Mouse (Mus musculus): ENCODE results near the gene Lias.
A peak's percentile ranks its signal among the peaks of the same experiment; 100 is the strongest.

Gene Lias

DNA sequence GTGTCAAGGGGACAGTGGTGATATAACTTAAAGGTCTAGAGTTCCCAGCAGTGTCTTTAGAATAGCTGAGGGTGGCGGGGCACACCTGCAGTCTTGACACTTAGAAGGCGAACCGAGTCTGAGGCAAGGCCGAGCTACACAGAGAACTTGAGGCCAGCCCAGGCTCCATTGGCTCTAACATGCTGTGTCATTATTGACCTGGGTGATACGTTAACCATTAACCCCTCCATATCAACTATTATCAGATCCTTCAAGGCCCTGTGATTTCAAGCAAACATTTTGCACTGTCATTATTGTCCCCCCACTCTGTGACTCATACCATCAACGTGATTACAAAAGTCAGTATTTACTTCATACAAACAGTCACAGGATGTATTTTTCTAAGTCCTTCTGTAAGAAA lies 32.9 kb downstream of the Lias start:
- DNase-seq (ENCODE audit: extremely low read depth, low read depth): no peak

DNA sequence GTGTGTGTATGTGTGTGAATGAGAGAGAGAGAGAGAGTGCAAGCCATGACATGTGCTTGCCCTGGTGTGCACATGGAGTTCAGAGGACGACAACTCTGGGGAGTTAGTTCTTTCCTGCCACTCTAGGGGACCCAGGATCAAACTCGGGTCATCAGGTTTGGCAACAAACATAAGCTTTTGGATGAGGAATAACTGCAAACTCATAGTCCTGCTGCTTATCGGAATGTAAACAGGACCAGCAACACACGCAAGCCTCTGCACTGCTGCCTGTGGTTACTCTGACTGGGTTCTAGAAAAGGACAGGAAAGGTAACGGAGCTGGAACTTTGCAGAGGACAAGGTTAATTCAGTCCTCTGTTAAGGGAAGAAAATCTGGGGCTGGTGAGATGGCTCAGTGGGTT lies 34.0 kb downstream of the Lias start:
- no peak for DNase-seq (ENCODE audit: extremely low read depth, low read depth)

DNA sequence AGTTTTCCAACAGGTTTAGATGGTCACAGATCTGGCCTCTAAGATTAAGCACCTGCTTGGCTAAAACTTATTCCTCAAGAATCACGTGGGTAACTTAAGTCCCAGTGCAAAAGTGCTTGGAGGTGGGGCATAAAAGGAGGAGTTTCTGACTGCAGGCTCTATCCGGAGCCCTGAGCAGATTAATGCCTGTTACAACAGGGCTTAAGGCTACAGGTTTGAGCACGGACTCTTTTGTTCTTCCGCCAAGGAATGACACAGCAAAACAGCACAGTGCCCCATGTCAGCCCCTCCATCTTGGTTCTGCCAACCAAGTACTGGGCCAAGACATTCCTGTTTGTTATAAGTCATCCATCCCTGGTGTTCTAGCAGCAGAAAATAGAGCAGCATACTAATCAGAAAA lies 37.0 kb downstream of the Lias start:
- no peak for DNase-seq (ENCODE audit: extremely low read depth, low read depth)

DNA sequence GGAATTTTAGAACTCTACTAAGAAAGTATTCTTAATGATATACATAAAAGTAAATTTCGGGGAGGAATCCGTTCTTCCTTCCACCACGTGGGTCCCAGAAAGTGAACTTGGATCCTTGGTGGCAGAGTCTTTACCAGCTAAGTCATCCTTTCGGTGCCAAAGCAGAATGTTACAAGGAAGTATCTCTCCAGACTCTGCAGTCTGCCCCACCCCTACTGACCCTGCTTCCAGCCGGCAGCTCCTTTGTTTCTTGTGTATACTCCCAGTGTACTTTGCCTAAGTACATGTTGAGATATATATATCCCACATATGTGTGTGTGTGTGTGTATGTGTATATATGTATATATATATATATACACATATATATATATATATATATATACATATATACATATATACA lies 38.1 kb downstream of the Lias start:
- DNase-seq (ENCODE audit: extremely low read depth, low read depth): no peak

DNA sequence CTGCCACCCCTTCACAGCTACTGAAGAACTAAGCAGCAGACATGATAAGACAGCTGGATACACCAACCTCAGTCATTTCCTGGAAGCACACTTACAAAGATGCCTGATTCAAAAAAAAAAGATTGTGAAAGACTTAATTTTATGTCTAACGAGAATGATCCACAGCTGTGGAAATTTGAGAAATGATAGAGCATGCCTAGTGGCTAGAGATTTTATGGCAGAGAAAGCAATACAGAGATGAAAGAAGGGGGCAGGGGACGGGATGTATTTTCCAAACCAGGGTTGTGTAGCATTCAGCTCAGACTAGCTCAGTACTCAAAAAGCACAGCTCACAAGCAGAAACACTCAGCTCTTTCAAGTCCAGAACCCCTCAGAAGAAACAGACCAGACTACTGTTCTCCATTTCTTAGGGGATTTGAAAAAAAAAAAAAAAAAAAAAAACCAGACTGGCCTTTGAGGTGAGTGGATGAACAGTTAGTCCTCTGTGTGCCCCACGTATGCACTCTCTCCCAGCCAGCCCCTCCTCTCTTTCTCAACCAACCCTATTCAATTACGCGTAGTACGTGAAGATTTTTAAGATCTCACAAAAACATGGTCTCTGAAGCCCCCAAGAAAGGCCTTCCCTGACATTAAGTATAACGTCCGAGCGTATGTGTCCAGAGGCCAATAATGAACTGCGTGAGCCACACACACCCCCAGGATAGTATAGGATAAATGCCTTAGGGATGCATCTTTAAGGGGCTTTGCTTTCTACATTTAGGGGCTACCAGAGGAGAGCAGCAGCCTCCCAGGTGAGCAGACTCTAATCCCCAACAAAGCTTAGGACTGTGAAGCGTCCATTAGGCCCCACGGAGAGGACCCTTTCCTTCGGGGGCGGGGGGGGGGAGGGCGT lies 43.4 kb downstream of the Lias start:
- DNase-seq (ENCODE audit: extremely low read depth, low read depth): peak; percentile 8

DNA sequence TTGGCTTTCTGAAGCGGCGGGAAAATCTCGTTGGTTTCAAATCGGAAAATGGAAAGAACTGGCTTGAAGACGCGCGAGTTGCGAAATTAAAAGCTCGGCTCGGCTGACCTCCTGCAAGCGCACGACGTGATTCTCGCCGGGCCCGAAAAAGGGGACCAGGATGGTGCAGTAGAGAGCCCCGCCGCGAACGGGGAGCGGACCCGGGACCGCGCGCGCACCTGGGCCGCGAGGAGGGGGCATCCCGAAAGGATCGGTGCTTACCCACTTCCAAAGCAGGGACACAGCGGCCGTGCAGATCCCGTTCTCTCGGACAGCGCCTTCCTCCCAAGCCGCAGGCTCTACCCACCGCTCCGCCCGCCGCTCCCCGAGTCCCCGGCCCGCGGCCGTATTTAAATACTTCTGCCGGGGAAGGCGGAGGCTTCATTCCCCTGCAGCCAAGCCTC lies 44.1 kb downstream of the Lias start:
- DNase-seq (ENCODE audit: extremely low read depth, low read depth): peak; percentile 9

DNA sequence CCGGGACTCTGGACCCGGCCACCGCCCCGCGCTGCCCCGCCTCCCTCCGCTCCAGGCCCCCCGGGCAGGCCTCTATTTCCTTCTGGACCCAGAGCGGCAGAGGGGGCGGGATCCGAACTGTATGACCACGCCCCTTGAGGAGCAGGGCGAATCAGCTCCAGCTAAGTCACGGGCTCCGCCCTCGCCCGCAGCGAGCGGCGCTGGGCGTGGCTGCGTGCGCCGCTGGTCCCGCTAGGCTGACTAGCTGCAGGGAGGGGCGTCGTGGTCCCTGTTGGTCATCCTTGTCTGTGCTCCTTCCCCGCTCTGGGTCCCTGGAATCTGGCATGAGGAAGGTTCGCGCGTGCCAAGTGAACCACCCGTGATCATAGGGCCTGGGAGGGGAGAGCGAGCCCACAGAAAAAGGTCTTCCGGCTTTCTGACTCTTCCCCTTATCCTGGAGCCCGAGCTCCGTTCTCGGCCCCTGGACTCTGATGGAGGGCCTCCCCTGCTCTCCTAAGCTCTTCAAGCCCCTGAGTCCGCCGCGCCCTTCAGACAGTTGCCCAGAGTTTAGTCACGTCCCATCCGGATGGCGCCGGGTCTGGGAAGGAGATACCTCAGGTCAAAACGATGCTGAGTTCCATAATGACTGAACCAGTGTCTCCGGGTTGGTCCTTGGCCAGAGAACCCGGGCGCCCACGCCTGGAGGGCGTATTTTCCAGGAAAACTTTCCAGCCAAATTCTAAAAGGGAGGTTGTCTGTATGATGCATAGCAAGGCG lies 44.7 kb downstream of the Lias start, which contains the start of gene Ugdh:
Gene Ugdh (minus strand): TSS at position 144 of the 756 bp plus-strand sequence.
- DNase-seq (ENCODE audit: extremely low read depth, low read depth): peak; percentile 85

DNA sequence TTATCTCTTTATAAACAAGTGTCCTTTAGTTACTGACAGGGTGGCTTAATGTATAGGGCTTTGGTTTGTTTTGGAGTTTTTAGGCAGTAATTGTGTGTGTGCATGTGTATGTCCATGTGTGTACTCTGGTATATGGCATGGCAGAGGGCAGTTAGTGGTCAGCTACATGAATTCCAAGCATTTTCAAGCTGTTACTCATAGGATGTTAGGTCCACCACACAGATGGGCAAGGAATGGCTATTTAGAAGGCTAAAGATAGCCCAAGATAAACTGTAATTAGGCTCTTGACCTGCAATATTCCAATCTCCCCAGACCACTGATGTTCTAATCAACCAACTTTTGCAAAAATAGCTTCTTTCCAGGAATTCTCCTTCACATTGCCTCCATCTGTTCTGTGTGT lies 46.7 kb downstream of the Lias start:
- no peak for DNase-seq (ENCODE audit: extremely low read depth, low read depth)

DNA sequence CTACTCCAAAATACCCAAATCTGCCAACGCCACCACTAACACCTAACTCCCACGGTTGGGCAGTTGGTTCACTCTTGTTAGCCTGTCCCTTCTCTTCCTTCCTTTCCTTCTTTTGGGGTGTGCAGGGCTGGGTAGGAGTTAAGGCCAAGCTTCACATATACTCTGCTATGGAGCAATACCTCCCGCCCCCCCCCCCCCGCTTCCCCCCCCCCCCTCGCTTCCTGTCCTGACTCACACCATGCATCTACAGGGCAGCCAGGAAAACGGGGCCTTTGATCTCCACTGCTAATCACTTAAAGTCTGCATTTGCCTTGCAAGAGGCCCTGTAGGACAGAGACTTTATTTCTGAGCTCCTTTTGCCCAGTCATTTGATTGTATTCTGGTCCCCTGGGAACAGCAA lies 53.7 kb downstream of the Lias start:
- no peak for DNase-seq (ENCODE audit: extremely low read depth, low read depth)

DNA sequence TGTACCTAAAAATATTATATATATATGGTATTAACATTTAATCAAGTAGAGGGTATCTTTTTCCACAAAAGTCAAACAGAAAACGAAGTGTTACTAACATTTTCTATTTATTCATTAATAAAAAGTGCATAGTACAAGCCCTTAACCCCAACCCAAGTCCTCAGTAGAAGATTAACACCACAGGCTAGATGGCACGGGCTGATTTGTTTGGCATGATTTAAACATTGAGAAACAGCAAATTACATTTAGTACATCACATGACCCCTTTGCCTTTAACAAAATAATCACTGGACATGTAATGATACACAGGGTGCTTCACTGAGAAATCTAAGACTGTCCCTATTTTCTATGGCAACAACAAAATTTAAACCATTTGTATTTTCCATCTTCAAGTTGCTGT lies 55.5 kb downstream of the Lias start:
- no peak for DNase-seq (ENCODE audit: extremely low read depth, low read depth)

DNA sequence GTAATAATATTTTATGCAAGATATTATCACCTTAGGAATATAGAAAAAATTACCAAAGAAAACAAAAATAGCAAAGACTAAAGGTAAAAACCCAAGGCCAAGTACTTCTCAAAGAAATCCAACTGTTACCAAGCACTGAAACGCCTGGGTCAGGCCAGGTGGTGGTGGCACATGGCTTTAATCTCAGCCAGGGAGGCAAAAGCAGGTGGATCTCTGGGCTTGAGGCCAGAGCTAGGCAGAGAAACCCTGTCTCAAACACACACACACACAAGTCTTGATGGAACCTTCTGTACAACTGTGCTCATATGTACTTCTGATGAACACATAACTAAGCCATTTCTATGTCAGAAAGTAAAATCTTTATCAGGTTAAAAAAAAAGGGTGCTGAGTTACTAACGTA lies 56.5 kb downstream of the Lias start:
- no peak for DNase-seq (ENCODE audit: extremely low read depth, low read depth)

DNA sequence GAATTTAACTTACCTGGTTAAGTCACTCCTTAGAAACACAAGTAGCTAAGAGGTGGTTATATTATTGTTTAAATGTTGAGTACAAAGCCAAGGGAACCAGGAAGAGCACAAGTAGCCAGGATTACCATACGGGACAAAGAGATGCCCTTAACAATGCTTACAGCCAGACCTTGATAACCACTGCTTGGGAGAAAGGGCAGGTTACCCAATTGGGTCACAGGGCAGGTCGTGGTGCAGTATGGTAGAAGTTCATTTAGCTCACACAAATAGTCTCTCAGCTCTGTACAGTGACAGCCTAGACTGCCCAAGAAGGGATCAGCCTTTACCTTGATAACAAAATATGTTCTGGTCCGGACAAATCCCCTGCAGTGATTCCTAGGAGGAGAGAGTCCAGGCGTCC lies 57.6 kb downstream of the Lias start:
- no peak for DNase-seq (ENCODE audit: extremely low read depth, low read depth)

DNA sequence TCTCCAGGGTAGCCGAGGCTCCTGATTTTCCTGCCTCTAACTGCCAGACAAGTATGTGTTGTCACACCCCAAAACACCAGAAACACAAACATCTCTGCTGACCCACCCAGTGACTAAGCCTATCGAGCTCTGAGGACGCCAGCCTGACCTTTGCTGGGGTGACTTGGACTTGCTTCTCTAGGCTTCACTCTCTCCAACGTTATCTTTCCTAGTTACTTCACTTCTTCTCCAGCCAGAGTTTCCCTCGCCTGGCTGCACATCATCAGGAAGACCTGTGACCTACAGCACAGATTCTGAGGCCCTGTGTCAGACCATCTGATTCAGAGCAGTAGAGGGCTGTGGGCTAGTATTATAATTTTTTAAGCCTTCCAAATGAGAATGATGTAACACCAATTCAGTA lies 63.5 kb downstream of the Lias start:
- no peak for DNase-seq (ENCODE audit: extremely low read depth, low read depth)

DNA sequence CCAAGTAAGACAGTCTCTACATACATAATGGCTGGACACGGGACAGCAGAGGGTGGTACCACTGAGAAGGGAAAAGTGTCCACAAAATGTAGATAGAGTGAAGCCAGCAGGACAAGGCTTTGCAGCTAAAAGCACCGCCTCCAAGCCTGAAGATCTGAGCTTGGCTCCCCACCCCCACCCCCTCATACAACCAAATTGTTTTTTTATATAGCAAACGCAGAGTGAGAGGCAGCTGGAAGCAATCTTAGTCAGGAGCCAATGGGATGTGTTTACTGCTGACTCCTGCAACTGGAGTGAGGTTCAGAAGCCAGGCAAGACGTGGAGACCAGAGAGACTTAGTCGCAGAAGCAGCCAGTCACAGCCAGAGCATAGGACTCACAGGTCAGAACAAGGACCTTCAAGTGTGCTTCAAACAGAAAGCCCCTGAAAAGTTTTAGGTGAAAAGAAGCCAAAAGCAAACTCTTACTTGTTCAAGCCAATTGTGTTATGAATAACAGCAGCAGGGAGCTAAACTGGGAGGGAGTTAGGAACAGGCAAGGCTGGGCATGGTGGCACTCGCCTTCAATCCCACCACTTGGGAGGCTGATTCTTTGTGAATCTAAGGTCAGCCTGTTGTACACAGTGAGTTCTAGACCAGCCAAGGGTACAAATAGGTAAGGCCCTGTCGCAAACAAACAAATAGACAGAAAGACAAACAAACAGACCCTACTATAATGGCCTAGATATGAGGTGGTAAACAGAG lies 66.0 kb downstream of the Lias start:
- DNase-seq (ENCODE audit: extremely low read depth, low read depth): no peak

DNA sequence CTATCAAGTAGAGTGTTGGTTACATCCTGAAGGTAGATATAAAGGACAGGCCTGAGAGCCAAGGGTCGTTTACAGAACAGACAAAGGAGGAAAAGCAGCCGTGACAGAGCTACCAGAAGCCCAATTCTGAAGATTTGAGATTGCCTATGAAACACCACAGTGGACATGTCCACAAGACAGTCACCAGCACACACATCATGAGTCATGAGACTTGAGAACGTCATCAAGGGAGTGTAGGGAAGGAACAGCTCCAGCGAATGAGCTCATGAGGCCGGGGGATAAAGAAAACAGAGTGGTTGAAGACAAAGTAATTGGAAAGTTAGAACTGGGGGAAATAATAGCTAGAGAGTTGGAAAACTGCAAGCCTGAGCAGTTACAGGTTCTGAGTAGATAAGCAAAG lies 66.5 kb downstream of the Lias start:
- DNase-seq (ENCODE audit: extremely low read depth, low read depth): no peak

DNA sequence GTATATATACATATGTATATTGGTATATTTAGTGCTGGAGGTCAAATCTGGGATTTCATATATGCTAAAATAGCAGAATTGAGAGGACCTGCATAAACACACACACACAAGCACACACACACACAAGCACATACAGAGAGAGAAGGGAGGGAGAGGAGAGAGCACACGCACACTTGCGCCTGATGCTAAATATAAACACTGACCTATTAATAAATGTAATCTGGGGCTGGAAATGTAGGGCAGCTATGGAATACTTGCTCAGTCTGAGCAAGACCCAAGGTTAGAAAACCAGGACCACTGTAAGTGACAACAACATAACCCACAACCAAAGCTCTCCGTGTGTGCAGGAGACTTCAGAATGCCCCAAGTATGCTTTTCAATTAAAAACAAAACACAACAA lies 68.2 kb downstream of the Lias start:
- no peak for DNase-seq (ENCODE audit: extremely low read depth, low read depth)

Data from MEL-GATA-1-ER (cell line).